Mouse (Mus musculus): Measurements from ENCODE around the gene Dgcr2.

The Dgcr2 gene

GRCm38 (mm10) chr16:17848928-17849327, 49.4 kb downstream of the Dgcr2 start:
- peak; percentile 50 for DNase-seq (ENCODE audit: low read depth, low spot score)

DNA sequence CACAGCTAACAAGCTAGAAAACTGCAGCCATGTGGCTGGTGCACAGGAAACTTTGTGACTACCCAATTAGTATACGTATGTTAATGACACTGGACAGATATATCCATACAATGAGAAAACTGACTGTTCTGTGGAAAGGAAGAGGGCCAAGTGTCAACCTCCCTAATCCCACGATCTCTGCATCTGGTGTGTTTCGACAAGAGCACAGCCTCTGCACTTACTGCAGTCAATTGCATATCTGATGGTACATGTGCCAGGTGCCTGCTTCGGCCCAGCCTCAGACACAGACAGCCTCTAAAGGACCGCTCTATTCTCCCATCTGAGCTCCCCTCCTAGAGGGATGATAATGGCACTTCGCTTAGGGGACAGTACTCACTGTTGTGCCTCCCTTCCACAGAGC, 49.9 kb downstream of the Dgcr2 start:
- no peak for DNase-seq (ENCODE audit: low read depth, low spot score)

DNA sequence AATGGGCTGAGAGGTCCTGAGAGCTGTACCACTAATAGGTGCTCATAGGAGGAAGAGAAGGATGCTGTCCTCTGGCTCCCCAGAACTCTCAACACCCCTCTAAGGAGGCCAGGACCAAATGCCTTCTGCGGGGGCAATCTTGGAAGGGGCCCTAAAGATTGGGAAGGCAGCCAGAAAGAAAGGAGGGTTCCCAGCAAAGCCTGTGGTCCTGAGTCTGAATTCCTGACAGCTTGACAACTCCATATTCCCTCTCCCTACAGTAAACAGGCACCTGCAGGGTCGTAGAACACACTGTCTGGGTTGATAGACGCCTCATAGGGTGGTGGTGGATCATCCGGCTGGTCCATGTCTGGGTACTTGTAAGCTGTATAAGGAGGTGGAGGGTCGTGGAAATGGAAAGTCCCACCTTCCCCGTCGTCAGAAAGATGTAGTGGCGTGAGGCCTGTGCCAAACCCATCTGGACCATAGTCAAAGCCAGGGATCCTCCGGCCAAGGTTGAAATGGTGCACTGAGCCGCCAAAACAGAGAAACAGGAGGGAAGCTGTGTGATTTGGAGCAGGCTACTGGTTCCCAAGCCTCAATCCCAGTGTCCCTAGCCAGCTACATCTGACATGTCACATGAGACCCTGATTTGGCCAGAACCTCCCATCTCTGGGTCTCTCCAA, 54.5 kb downstream of the Dgcr2 start:
- no peak for DNase-seq (ENCODE audit: low read depth, low spot score)

- DNase-seq (ENCODE audit: low read depth, low spot score), result no peak
These were observed 55.9 kb downstream of the Dgcr2 start for GRCm38 (mm10) chr16:17842437-17842836.

DNA sequence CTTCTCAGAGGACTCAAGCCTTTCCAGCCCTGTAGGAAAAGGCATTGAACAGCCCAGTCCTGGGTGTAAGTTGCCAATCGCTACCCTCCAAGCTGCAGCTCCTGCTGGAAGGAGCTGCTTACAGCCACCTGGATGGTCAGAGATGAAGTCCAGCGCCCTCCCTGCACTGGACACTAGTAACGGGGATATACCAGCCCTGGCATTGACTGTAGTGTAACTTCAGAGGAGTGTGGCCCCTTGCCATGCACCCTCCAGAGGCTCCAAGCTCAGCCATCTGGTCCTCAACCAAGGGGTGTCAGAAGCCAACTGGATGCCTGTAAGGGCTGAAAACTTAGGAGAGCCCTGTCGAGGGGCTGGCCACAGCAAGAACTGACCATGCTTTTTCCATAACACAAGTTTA, 58.4 kb downstream of the Dgcr2 start:
- no peak for DNase-seq (ENCODE audit: low read depth, low spot score)

DNA sequence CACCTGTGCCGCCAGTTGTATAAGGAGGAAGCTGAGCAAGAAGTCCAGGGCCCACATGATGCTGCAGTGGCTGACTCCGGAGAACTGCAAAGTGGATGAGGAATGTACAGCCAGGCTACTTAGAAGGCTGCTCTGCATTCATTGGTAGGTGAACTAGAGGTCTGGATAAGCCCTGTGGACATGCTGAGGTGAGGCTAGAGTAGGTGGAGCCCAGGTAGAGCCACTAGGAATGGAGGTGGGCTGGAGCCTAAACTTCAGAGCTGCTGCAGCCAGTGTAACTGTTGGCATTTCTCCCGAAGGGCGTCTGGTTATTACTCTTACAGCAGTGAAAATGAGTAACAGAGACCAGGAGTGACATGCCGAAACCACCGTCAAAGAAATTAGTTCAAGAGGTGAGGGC, 60.3 kb downstream of the Dgcr2 start, which contains the start of gene Car15:
Gene Car15 (minus strand): TSS at position 314 of the 400 bp plus-strand sequence.
- DNase-seq (ENCODE audit: low read depth, low spot score), result no peak

DNA sequence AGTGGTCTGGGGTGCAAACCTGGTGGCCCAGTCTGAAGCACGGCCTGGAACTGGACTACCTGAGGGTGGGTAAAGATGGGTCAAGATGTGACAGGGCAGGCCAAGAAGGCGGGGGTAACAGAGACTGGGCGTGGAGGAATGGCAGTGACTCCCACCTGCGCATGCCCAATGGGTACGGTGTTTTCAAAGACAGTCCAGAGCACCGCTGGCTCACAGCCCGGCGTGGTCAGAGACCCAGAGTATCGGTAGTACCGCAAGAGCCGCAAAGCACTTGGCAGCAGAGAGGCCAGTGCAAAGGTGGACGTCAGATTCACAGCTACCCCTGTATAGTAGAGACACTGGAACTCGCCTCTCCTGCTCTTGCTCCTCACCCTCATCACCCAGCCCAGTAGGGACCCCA, 62.9 kb downstream of the Dgcr2 start:
- no peak for DNase-seq (ENCODE audit: low read depth, low spot score)

GRCm38 (mm10) chr16:17834543-17834942, 63.8 kb downstream of the Dgcr2 start:
- no peak for DNase-seq (ENCODE audit: low read depth, low spot score)

DNA sequence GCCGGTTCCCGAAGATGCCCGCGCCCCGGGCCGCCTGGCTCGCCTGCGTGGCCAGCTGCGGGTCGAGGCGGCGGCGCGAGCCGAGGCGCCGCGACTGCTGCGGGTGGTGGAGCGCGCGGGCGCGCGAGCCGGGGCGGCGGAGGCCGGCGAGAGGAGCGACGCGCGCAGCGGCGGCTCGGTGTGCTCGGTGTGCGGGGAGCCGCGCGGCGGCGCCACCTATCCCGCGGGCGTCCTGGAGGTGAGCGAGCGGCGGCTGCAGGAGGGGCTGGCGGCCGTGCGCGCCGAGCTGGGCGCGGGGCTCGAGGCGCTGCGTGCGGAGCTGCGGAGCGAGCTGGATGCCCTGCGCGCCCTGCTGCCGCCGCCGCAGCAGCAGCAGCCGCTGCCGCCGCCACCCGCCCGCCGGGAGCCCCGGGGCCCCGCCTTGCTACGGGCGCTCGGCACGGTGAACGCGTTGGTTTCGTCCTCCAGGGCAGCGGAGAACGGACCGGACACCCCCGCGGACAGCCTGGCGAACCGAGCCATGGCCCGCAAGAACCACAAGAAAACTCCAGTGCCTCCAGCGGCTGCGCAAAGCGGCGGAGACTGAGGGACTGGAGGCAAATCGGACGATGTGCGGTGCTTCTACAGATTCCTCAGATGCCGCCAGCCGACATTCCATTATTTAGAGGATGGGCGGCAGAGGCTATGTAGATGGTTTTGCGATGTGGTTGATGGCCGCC, 64.5 kb downstream of the Dgcr2 start:
- no peak for DNase-seq (ENCODE audit: low read depth, low spot score)

DNA sequence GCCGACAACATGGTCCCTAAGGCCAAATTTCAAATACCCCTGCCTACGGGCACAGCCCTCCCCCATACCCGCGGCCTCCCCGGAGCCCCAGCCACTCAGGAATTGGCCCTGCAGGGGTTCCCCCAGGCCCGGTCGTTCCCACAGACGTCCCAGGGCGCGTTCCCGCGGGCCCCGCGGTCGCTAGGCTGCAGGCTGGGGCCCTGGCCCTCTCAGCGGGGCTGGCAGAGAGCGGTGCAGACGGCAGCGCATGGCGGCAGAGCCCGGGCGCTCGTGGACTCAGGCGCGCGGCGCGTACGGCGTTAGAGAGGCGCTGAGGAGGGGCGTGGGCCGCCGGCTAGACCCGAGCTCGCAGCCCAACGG, 65.1 kb downstream of the Dgcr2 start:
- DNase-seq (ENCODE audit: low read depth, low spot score), result no peak

DNA sequence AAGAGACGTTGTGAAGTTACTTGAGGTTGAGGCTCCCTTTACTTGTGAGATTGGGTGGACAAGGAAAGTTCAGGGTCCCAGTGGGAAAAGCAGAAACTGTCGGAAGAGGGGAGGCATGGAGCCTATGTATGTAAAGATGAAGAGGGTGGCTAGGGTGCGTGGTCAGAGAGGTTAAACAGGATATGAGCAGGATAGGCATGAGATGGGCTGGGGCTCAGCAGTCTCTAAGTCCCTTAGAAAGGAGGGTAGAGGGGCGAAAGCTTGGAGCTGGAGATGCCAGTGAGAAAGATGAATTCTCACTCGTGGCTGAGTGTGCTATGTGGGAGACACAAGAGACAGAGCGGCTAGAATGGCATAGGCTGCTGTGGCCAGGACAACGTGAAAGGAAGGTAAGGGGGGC, 65.5 kb downstream of the Dgcr2 start, which contains the start of gene B830017H08Rik:
Gene B830017H08Rik (plus strand): TSS at position 301 of the 400 bp plus-strand sequence.
- DNase-seq (ENCODE audit: low read depth, low spot score), result no peak

DNA sequence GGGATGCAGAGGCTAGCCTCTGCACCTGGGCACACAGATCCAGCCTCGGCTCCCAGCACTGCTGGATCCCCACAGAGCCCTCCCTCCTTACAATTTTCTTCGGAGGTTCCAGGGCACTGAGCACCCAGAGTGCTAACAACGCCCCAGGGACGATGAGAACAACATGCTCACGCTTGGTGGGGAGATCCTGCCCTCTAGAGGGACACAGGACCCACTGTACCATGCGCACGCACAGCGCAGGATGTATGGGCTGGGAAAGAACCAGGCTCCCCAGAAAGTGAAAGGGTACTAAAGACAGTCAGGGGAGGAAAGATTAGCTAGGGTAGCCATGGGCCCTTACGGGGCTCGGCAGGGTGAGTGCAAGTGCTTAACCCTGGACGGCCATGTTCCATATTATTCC, 66.6 kb downstream of the Dgcr2 start:
- DNase-seq (ENCODE audit: low read depth, low spot score), result no peak

GRCm38 (mm10) chr16:17830385-17831178, 67.8 kb downstream of the Dgcr2 start:
- no peak for DNase-seq (ENCODE audit: low read depth, low spot score)

- DNase-seq (ENCODE audit: low read depth, low spot score), result no peak
These were observed 69.5 kb downstream of the Dgcr2 start for GRCm38 (mm10) chr16:17828867-17829266.

DNA sequence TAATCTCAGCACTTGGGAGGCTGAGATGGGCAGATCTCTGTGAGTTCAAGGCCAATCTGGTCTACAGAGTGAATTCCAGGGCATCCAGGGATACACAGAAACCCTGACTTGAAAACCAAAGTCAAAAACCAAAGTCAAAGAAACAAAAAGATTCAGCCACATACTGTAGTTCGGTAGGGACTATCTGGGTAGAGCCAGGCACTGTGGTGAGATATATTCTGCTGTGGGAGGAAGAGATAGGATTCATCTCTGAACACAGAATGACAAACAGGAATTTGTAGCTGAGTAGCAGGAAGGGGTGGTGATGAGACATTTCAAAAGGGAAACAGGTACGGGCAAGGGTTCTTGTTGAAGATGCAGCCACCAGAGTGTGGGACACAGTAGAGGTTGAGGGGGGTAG, 70.1 kb downstream of the Dgcr2 start:
- DNase-seq (ENCODE audit: low read depth, low spot score), result no peak

DNA sequence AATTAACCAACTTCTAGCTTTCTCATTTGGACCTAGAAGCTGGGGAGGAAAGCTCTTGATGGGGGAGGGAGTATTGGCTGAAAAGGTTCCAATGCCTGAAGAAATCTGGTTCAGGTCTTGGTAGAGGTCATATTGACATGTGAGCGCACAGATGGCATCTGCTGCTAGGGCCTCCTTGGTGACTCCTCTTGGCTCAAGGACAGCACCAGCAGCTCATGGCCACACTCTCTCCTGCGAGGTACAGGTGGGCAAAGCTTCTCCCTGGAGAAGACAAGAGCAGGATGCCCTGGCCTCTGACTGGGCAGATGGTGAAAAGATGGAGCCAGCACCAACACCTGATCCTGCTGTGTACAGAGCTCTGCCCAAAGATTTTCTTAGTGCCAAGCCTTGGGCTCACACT, 71.9 kb downstream of the Dgcr2 start:
- DNase-seq (ENCODE audit: low read depth, low spot score), result no peak

DNA sequence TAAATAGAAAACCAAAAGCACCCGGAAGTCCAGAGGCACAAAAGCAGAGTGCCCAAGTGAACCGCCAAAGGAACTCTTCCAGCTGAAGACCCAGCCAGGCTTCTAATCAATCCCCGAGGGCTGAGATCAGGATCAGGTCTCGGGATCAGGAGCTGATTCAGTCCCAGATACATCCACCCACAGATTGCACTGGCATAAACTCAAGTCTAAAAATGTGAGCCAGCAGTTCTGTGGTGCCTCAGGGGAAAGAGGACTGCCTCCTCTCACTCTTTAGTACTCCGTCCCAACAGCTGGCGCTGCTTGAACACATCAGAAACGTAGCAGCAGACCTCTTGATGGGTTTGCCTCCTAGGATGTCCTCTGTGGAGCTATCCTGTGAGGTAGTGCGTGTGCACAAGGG, 81.8 kb downstream of the Dgcr2 start:
- DNase-seq (ENCODE audit: low read depth, low spot score), result no peak

DNA sequence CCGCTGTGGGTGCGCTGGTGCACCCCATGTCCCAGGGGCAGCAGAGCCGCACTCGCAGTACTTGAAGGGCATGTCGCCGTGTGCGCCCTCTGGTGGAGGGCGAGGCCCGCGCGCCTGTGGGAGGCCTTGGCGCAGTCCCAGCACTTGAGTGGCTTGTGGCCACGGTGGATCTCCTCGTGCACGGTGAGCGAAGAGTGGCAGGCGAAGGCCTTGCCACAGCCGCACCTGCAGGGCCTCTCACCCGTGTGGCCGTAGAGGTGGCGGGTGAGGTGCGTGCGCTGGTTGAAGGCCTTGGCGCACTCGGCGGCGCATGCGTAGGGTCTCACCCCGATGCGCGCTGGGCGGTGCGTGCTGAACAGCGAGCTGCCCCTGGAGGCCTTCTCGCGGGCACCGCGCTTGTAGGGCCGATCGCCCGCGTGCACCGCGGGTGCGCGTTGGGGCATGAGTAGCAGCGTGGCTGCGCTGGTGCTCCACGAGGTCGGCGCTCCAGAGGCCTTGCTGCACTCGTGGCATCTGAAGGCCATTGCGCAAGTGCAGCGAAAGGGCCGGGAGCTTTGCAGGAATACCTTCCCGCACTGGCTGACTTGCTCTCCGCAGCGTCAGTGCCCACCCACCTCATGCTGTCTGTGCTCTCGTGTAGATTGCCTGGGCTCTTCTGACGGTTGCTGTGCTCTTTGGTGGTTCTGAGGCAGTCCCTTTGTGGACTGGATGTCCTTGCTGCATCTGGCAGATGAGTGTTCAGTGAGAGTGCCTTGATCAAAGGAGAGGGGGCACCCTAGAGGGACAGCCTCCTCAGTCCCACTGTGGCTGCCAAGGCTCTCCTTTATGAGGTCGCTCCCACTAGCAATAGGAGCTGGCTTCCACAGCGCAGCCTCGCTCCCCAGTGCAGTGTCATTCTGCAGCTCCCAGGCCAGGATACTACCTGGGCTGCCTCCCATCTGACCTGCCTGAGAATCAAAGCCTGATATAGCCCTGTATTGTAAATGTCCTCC, 82.7 kb downstream of the Dgcr2 start:
- peak; percentile 87 for DNase-seq (ENCODE audit: low read depth, low spot score)

DNA sequence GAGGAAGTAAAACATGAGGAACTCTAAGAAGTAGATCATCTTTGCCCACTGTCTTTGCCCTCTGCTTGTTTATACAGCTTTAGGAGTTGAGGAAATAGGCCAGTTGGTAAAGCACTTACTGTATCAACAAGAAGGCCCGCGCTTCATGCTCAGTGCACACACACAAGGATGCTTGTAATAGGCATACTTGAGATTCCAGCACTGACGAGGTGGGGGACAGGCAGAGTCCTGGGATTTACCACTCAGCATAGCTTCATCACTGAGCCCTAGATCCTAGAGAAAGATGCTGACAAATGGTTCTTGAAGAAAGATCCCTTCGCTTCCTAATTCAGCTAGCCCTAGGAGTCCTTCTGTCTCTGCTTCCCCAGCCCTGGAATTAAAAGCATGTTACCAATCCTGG, 85.2 kb downstream of the Dgcr2 start:
- no peak for DNase-seq (ENCODE audit: low read depth, low spot score)

DNA sequence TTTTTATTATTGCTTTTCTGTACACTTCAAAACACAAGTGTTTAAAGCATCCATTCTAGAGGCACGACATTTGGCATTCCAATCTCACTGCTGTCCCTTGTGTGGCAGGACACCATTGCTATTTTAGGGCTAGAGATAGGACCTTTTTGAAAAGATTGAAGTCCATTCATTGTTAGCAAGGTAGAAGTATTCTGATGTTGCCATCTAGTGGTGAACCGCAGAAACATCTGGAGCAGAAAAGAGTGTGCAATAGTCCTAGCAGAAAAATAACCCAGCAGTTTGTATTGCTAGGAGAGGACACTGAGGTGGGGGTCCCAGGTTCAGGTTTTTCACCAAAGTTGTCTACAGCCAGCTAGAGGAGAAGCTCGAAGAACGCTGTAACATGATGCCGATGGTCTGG, 86.2 kb downstream of the Dgcr2 start:
- peak; percentile 48 for DNase-seq (ENCODE audit: low read depth, low spot score)

GRCm38 (mm10) chr16:17809711-17810110, 88.7 kb downstream of the Dgcr2 start:
- no peak for DNase-seq (ENCODE audit: low read depth, low spot score)
